Mouse (Mus musculus): Measurements from ENCODE around the gene Zfp507.

The Zfp507 gene

DNA sequence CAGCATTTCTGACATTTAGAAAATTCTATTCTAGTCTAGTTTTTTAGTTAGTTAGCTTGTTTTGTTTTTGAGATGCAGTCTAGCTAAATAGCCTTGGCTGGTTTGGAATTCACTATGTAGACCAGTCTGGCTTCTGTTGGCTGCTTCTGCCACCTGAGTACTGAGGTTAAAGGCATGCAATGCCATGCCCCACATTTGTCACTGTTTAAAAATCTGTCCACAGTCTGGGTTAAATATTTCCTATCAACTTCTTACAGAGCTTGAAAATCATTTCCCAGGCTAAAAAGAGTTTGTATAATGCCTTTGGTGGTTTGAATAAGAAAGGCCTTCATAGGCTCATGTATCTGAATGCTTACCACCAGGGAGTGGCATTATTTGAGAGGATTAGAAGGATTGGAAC, 63.9 kb downstream of the Zfp507 start:
- DNase-seq (ENCODE audit: low read depth, low spot score): no peak

DNA sequence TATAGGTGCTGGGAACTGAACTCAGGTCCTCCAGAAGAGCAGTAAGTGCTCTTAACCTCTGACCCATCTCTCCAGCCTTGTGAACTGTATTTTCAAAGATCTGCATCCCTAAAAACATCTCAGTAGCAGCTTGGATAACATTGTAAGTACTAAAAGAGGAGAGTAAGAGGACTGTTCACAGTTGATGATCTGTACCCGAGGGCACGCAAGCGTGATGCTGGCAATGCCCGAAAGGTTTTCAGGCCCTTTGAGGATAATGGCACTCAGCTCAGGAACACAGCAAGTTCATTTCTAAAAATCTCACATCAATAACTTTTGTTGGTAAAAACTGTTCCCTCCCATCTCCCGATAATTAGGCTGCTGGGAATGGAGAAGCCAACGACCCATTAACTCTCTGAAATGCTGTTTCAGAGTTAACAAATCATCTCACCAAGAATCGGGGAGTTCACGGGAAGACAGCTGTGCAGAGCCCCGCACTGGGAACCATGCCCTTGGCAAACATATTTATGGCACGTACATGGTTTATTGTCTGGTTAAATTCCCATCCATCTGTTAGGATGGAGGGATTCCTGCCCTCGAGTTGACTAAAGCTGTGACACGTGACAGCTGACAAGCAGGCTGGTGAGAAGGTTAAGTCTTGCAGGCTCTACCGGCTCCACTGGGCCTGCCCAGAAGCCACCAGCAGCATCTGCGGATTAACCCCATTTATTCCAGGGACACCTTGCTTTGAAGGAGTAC, 69.3 kb downstream of the Zfp507 start:
- no peak for DNase-seq (ENCODE audit: low read depth, low spot score)

DNA sequence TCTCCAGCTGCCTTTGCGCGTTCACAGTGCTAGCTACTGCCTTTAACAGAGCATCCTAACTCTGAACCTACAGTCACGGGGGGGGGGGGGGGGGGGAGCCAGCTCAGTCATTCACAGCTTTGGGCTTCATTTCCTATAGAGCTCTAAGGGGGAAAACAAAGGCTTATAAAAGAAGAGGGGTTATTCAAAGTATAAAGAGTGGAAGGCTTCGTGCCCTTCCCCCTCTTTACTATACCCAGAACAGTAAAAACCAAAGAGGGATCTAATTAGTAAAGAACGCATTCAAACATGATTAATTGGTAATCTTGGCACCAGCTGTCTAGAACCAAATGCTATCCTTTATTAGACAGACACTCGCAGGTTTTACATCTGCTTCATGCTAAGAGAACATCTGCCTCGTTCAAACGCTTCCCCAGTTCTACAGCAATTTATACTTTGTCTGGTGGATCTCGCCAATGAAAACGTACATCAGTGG, 70.2 kb downstream of the Zfp507 start:
- DNase-seq (ENCODE audit: low read depth, low spot score): no peak

DNA sequence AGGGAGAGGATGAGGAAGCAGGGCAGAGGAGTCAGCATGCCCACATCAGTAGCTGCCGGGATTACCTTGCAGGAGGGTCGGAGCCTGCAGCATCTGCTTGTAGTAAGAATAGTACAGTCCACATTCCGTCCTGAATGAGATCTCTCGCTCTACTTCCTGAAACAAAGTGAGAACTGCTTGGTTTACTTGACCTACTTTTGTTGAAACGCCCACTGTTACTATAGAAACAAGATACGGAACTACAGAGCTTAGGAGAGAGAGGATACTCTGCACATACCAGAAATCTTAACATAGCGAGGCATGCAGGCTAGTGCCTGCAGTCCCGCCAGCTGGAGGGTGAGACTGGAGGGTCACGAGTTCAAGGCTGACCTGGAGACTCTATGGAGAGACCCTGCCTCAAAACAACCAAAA, 73.2 kb downstream of the Zfp507 start:
- DNase-seq (ENCODE audit: low read depth, low spot score): peak; percentile 80

- peak; percentile 43 for DNase-seq (ENCODE audit: low read depth, low spot score)
Measured at GRCm38 (mm10) chr7:35728376-35728775, 74.4 kb downstream of the Zfp507 start.

- DNase-seq (ENCODE audit: low read depth, low spot score): peak; percentile 49
Measured at GRCm38 (mm10) chr7:35723035-35723434, 79.8 kb downstream of the Zfp507 start.

Measured in R1 (cell line).